Mouse (Mus musculus) kidney, adult 2 months (tissue): ENCODE data around the gene Slc24a3. TPM values are rescaled to one million over a fixed set of nuclear protein-coding genes. Genes with fewer than 3 reads are reported as not detected.

ENCODE experiments used
- DNase-seq: peaks from one replicate; pipeline ENCODE4 v3.0.0; 2021
- H3K27ac ChIP-seq: fragments of 200-500 bp; 2 replicates; pipeline ENCODE4 v1.5.1; 2012; ENCODE audit warnings: low read depth, low read length, control low read depth, inconsistent platforms; ENCODE audit not compliant: insufficient read depth
- H3K27me3 ChIP-seq: fragments of 200-500 bp; replicated peaks from 2 replicates; pipeline ENCODE4 v1.6.1; 2012; ENCODE audit warnings: mild to moderate bottlenecking, moderate library complexity, low read length, inconsistent platforms; ENCODE audit not compliant: control insufficient read depth, insufficient read depth
- H3K36me3 ChIP-seq: fragments of 200-500 bp; 2 replicates; pipeline ENCODE4 v1.6.1; 2012; ENCODE audit warnings: mild to moderate bottlenecking, moderate library complexity, low read length, inconsistent platforms; ENCODE audit not compliant: control insufficient read depth, insufficient read depth
- H3K4me1 ChIP-seq: fragments of 200-500 bp; 2 replicates; pipeline ENCODE4 v1.6.1; 2011; ENCODE audit warnings: low read length; ENCODE audit not compliant: control insufficient read depth, insufficient read depth
- H3K4me3 ChIP-seq: fragments of 200-500 bp; 2 replicates; pipeline ENCODE4 v1.5.1; 2011; ENCODE audit warnings: mild to moderate bottlenecking, low read depth, low read length, control low read depth; ENCODE audit not compliant: insufficient read depth
- CTCF ChIP-seq: fragments of 200-500 bp; conservative IDR thresholded peaks from 2 replicates; pipeline ENCODE4 v1.5.1; 2011; ENCODE audit warnings: low read depth, mild to moderate bottlenecking, control low read depth, low read length, moderate library complexity, mixed read lengths; ENCODE audit not compliant: insufficient read depth, insufficient read length
- POLR2A ChIP-seq: fragments of 200-500 bp; IDR thresholded peaks from one replicate; pipeline ENCODE4 v1.6.1; 2011; ENCODE audit warnings: low read depth, low read length, control low read depth
- WGBS: fragments of 180-500 bp; shearing (Covaris S2); methylation state at CpG from one replicate; pipeline ENCODE4 v1.1.7; 2018; 5-methylcytosine and 5-hydroxymethylcytosine counted together
- polyA plus RNA-seq: library from polyadenylated mRNA; depleted of rRNA; stranded (reverse); fragments of >200 nt; gene quantifications from 2 replicates; pipeline ENCODE4 v1.2.3, GENCODE M21; 2012

Slc24a3 gene
- polyA plus RNA-seq, 1 experiment, result 3.4 TPM

GRCm38 (mm10) chr2:145326544-145326943, 159.0 kb downstream of the Slc24a3 start:
- H3K27me3 ChIP-seq, result no peaks in the 10 kb centered on the region
- TF ChIP-seq POLR2A (no peak), CTCF (no peak)
- no peak overlapping the region for H3K4me3 ChIP-seq
- 31% methylated on average over 2 of the region's 2 CpGs for WGBS
- no peaks in the 10 kb centered on the region for H3K36me3 ChIP-seq
- no peaks in the 10 kb centered on the region for H3K4me1 ChIP-seq
- no peak overlapping the region for H3K27ac ChIP-seq
- DNase-seq, result no peak

- Histone ChIP-seq H3K4me3 (no peak overlapping the region), H3K4me1 (no peaks in the 10 kb centered on the region), H3K27ac (no peak overlapping the region), H3K36me3 (no peaks in the 10 kb centered on the region), H3K27me3 (no peaks in the 10 kb centered on the region)
- TF ChIP-seq POLR2A, result no peak
- TF ChIP-seq CTCF, result no peak
- 71% methylated on average over 8 of the region's 8 CpGs for WGBS
- no peak for DNase-seq
Measured at GRCm38 (mm10) chr2:145329756-145330155, 162.2 kb downstream of the Slc24a3 start.

GRCm38 (mm10) chr2:145331525-145331924, 164.0 kb downstream of the Slc24a3 start:
- WGBS, result 87% methylated on average over 1 of the region's 1 CpGs
- no peaks in the 10 kb centered on the region for H3K36me3 ChIP-seq
- TF ChIP-seq CTCF (no peak), POLR2A (no peak)
- no peaks in the 10 kb centered on the region for H3K4me1 ChIP-seq
- no peak overlapping the region for H3K4me3 ChIP-seq
- DNase-seq, result no peak
- H3K27ac ChIP-seq, result no peak overlapping the region
- no peaks in the 10 kb centered on the region for H3K27me3 ChIP-seq

- no peak for DNase-seq
- TF ChIP-seq CTCF (no peak), POLR2A (no peak)
- Histone ChIP-seq H3K36me3 (no peaks in the 10 kb centered on the region), H3K27me3 (no peaks in the 10 kb centered on the region), H3K4me1 (no peaks in the 10 kb centered on the region), H3K27ac (no peak overlapping the region), H3K4me3 (no peak overlapping the region)
Measured at GRCm38 (mm10) chr2:145333466-145333865, 165.9 kb downstream of the Slc24a3 start.

GRCm38 (mm10) chr2:145336406-145336805, 168.9 kb downstream of the Slc24a3 start:
- no peak for TF ChIP-seq CTCF
- TF ChIP-seq POLR2A, result no peak
- no peaks in the 10 kb centered on the region for H3K27me3 ChIP-seq
- no peak overlapping the region for H3K4me3 ChIP-seq

GRCm38 (mm10) chr2:145340816-145341215, 173.3 kb downstream of the Slc24a3 start:
- no peaks in the 10 kb centered on the region for H3K36me3 ChIP-seq
- TF ChIP-seq POLR2A (no peak), CTCF (no peak)
- no peaks in the 10 kb centered on the region for H3K4me1 ChIP-seq
- WGBS, result 96% methylated on average over 2 of the region's 2 CpGs
- H3K27me3 ChIP-seq, result no peaks in the 10 kb centered on the region
- H3K27ac ChIP-seq, result no peak overlapping the region
- H3K4me3 ChIP-seq, result no peak overlapping the region
- DNase-seq, result no peak

More at GRCm38 (mm10) chr2:145336406-145336805, 168.9 kb downstream of the Slc24a3 start:
- Histone ChIP-seq H3K27ac (no peak overlapping the region), H3K36me3 (no peaks in the 10 kb centered on the region), H3K4me1 (no peaks in the 10 kb centered on the region)
- no peak for DNase-seq

- DNase-seq, result no peak
- Histone ChIP-seq H3K27me3 (no peaks in the 10 kb centered on the region), H3K27ac (no peak overlapping the region), H3K4me3 (no peak overlapping the region), H3K36me3 (no peaks in the 10 kb centered on the region), H3K4me1 (no peaks in the 10 kb centered on the region)
- WGBS, result 70% methylated on average over 4 of the region's 4 CpGs
- TF ChIP-seq CTCF, result no peak
- TF ChIP-seq POLR2A, result no peak
Measured at GRCm38 (mm10) chr2:145342956-145343355, 175.4 kb downstream of the Slc24a3 start.

GRCm38 (mm10) chr2:145344521-145344920, 177.0 kb downstream of the Slc24a3 start:
- Histone ChIP-seq H3K27me3 (no peaks in the 10 kb centered on the region), H3K36me3 (no peaks in the 10 kb centered on the region), H3K27ac (no peak overlapping the region), H3K4me3 (no peak overlapping the region), H3K4me1 (no peaks in the 10 kb centered on the region)
- no peak for DNase-seq
- WGBS, result 77% methylated on average over 1 of the region's 1 CpGs
- TF ChIP-seq POLR2A (no peak), CTCF (no peak)
